Mouse (Mus musculus): ENCODE data around the gene Prkn.
A peak's percentile ranks its signal among the peaks of the same experiment; 100 is the strongest.

Prkn gene

GRCm38 (mm10) chr17:12041091-12041655 lies 1201.0 kb downstream of the Prkn start:
- no peak for DNase-seq (ENCODE audit: low spot score)

DNA sequence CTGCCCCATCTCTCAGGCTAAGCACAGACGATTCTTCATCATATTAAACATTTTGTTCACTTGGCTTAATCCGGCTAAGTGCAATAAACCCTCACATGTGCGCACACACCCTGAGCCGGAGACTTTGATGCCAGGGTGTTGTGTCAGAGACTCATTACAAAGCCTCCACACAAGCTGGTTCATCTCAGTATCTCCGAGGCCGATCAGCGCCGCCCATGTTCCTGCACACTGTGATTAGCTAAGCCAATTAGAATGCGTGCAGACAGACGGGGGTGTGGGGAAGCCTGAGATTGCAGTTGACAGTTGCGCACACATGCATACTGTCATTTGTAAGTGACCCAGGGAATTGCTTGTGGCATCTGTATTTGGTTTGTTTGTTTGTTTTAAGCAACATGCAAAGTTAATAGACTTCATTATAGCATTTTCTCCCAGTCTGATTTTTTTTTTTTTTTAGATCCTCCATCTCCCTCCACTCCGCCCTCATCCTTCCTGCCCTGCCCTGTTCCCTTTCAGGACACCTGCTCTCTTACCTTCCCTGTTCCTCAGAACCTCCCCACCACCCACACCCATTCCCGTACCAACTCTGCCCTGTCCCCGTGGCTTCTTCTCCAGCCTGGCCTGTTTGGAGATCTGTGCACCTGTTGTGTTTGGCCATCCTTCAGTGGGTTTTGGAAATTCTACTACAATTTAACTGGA lies 1202.5 kb downstream of the Prkn start:
- DNase-seq (ENCODE audit: low spot score) = peak; percentile 88

DNA sequence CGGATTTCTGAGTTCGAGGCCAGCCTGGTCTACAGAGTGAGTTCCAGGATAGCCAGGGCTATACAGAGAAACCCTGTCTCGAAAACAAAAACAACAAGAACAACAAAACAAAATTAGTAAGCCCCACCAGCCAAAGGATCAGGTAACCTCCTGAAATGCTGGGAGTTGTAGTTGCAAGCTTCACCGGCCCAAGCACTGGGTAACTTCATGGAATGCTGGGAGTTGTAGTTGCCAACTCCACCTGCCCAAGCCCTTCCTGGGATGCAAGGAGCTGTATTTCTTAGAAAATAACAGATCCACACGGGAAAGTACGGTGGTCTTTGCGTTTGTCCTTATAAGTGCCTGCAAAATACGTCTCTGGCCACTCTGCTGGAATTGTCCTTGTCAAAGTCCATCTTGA lies 1204.0 kb downstream of the Prkn start:
- DNase-seq (ENCODE audit: low spot score) = no peak

GRCm38 (mm10) chr17:12045861-12046273 lies 1205.7 kb downstream of the Prkn start:
- peak; percentile 79 for DNase-seq (ENCODE audit: low spot score)

GRCm38 (mm10) chr17:12047032-12047431 lies 1206.8 kb downstream of the Prkn start:
- no peak for DNase-seq (ENCODE audit: low spot score)

DNA sequence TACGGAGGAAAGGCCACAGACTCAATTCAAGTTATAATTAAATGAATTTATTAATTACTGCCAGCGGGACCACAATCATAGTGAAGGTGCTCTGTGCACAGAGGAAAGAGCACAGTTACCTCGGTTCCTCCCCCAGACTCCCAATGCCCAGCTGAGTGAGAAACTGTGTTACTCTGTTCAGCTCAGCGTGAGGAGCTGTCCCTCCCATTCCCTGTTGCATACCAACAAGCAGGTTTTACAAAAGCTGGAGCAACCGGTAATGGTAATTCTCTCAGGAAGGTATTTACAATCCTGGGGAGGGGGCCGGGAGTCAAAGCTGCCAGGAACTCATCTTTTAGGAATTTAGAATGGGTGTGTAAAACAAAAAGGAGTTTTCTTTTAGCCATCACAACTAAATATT lies 1207.3 kb downstream of the Prkn start:
- no peak for DNase-seq (ENCODE audit: low spot score)

- no peak for DNase-seq (ENCODE audit: low spot score)
Measured at GRCm38 (mm10) chr17:12048695-12049490, 1208.7 kb downstream of the Prkn start.

DNA sequence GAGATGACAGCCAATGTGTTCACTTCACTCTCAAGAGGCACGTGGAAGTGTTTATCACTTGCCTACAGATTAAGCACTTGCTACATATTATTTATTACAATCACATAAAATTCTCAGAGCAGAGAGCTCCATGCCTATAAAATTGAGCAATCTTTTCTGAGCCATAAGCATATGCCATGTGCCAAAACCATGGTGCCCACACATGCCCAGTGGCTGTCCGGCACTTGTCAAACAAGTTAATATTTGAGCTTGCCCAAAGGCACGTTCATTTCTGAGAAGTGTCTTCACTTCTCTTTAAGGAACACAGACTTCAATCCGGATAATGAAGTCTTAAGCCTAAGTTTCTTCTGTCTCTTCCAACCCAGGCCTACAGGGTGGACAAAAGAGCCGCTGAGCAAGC lies 1210.1 kb downstream of the Prkn start:
- DNase-seq (ENCODE audit: low spot score) = no peak

DNA sequence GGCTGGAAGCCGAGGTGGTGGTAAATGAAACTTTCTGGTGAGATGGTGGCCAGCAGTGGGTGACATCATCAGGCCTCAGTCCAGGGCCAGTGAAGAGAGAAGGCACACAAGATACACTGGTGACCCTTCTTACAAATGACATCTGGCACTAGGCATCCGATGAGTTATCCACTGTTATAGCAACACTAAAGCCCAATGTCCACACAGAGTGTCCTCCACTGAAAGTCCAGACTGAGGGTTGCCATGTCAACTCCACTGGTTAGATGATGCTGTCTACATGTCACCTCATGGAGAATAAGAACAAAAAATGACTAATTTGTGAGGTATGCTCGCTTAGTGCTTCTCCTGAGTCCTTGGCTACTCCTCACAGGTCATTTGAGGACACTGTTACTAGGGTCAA lies 1210.8 kb downstream of the Prkn start:
- DNase-seq (ENCODE audit: low spot score) = no peak

- DNase-seq (ENCODE audit: low spot score) = no peak
Measured at GRCm38 (mm10) chr17:12052651-12053050, 1212.5 kb downstream of the Prkn start.

GRCm38 (mm10) chr17:12059041-12059440 lies 1218.9 kb downstream of the Prkn start:
- DNase-seq (ENCODE audit: low spot score) = no peak

DNA sequence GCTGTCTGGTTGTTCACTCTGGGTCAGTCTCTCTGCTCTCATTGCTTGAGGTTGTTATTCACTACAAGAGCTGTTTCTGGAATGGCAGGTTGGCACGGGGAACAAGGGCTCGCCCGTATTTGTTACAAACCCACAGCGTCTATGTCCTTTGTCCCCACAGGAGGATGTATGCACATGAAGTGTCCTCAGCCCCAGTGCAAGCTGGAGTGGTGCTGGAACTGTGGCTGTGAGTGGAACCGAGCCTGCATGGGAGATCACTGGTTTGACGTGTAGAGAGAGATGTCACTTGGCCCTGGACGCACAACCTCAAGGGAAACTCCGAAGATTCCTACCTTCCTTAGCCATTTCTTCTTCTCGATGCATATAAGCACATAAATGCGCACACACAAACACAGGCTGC lies 1221.2 kb downstream of the Prkn start:
- DNase-seq (ENCODE audit: low spot score) = no peak

DNA sequence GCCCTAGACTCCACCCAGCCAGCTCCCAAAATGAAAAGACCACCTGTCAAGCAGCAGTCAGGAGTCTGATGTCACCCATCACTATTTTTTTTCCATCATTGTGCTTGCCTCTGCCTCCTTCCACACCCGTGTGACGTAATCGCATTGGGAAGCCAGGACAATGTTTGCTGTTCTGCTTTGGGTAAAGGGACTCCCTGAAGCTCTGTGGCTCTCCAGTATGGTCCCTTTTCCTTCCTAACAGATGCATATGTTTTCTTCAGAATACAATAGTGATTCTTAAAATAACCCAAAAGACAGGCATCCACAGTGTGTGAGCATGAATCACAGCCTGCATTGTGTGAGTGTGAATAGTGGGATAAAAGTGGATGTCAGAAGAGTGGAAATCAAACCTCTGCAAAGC lies 1222.7 kb downstream of the Prkn start:
- no peak for DNase-seq (ENCODE audit: low spot score)

DNA sequence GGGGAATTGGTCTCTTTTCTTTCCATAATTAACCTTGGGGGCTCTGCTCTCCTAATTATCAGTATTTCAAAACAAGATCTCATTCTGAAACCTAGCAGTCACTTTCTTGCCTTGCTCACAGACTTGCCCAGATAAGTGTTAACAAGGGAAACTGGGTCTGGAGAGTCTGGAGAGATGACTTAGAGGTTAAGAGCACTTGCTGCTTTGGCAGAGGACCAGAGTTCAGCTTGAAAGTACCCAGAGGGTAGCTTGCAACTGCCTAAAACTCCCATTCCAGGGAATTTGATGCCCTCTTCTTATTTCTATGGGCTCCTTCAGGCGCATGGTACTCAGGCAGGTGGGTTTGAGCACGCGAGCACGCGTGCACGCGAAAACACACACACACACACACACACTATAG lies 1223.3 kb downstream of the Prkn start:
- no peak for DNase-seq (ENCODE audit: low spot score)

- DNase-seq (ENCODE audit: low spot score) = no peak
Measured at GRCm38 (mm10) chr17:12066054-12066453, 1225.9 kb downstream of the Prkn start.

DNA sequence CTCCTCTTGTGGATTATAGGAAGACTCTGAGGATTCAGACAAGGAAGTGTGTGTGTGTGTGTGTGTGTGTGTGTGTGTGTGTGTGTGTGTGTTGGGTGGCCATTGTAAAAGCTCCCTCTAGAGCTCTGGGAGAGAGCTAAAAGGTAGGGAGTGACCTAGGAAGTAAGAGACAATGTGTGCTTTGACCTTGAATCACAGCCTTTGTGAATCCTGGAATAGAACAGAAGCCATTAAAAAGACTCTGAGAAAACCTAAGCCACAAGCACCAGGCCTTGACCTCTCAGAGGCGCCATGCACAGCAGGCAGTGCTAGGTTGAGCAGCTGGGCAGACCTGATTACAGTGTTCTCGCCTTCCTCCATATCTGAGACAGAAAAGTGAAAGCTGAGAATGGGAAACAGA lies 1236.6 kb downstream of the Prkn start:
- no peak for DNase-seq (ENCODE audit: low spot score)

- no peak for DNase-seq (ENCODE audit: low spot score)
Measured at GRCm38 (mm10) chr17:12080656-12081495, 1240.7 kb downstream of the Prkn start.

GRCm38 (mm10) chr17:12082201-12082600 lies 1242.0 kb downstream of the Prkn start:
- DNase-seq (ENCODE audit: low spot score) = no peak

GRCm38 (mm10) chr17:12090261-12090927 lies 1250.2 kb downstream of the Prkn start:
- DNase-seq (ENCODE audit: low spot score) = no peak

- DNase-seq (ENCODE audit: low spot score) = no peak
Measured at GRCm38 (mm10) chr17:12092901-12093564, 1252.8 kb downstream of the Prkn start.

DNA sequence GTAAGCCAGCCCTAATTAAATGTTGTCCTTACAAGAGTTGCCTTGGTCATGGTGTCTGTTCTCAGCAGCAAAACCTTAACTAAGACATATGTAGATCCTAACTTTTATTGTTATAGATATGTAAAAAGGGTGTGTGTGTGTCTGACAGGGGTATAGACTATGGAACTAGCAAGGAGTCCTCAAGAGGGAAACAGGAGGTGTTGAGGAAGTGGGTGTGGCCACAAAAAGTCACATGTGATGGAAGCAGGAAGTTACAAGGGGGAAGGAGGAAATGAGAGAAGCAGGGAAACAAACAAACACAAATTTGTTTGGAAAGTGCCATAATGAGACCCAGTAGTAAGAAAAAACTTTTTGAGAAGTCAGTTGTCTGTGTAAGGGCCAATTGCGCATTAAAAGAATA lies 1253.8 kb downstream of the Prkn start:
- DNase-seq (ENCODE audit: low spot score) = no peak

Data from layer of hippocampus, adult 11-12 months (tissue).